Comparison of ENCODE assay signal across 9 mouse cellular contexts in genomic region chr9:70864039-70864438, GRCm38 (mm10).
A peak's percentile ranks its signal among the peaks of the same experiment; 100 is the strongest.
DNase-seq lines count a peak whose midpoint lies in the region; ATAC-seq and TF ChIP-seq lines count a peak whose summit lies in the region.
"Had no signal": no experiment of that assay in that cellular context is flagged by ENCODE, and none has a peak within 500 bp of the region (broad histone marks: within the 10 kb centered on the region; RNA-seq: fewer than 3 reads in every experiment).

No protein-coding gene starts in this region.

- no peaks in the 10 kb centered on the region for H3K9me3 ChIP-seq in kidney, embryonic 14.5 days (ENCODE audit: control insufficient read depth, low read length)
- no peaks in the 10 kb centered on the region for H3K9me3 ChIP-seq in neural tube, embryonic 14.5 days (ENCODE audit: control insufficient read depth, low read length)
- H3K9me3 ChIP-seq: G1E had no signal

- no peak for TF ChIP-seq POLR2A in thymus, adult 2 months (IDR thresholded peaks at IDR 0.05; ENCODE audit: control insufficient read depth, extremely low read depth, insufficient read depth, low read length, poor library complexity)

- peaks cover 17% of the 10 kb centered on the region for H3K4me1 ChIP-seq in kidney, embryonic 14.5 days (ENCODE audit: control insufficient read depth, insufficient read depth, low read length)
- H3K4me1 ChIP-seq in neural tube, embryonic 14.5 days (ENCODE audit: control insufficient read depth, insufficient read depth, low read length), result peaks cover 9% of the 10 kb centered on the region; the same call in 1 of the 2 replicates
- H3K4me1 ChIP-seq in thymus, adult 2 months (replicated peaks; ENCODE audit: control insufficient read depth, insufficient read depth, low read length), result no peaks in the 10 kb centered on the region

- DNase-seq in kidney, postnatal 14 days, result no peak
- DNase-seq in liver, result peak; percentile 61
- no peak for DNase-seq in left cerebral cortex, adult 8-10 months (ENCODE audit: low spot score in 2 of 2)
- DNase-seq in thymus, adult 2 months, result no peak
- DNase-seq: cerebellum, adult 2 months had no signal

- no peaks in the 10 kb centered on the region for H3K36me3 ChIP-seq in kidney, embryonic 14.5 days (ENCODE audit: control insufficient read depth, insufficient read depth, low read length)
- no peaks in the 10 kb centered on the region for H3K36me3 ChIP-seq in neural tube, embryonic 14.5 days (ENCODE audit: control insufficient read depth, insufficient read depth, low read length)
- H3K36me3 ChIP-seq in thymus, adult 2 months (ENCODE audit: control insufficient read depth, insufficient read depth, low read length), result no peaks in the 10 kb centered on the region
- H3K36me3 ChIP-seq: G1E had no signal

- H3K4me2 ChIP-seq in kidney, embryonic 14.5 days (replicated peaks; ENCODE audit: low read depth, low read length), result no peak overlapping the region
- no peak overlapping the region for H3K4me2 ChIP-seq in neural tube, embryonic 14.5 days (ENCODE audit: low read depth, low read length)

- no peak for ATAC-seq in kidney, embryonic 14.5 days (ENCODE audit: low FRiP score, low TSS enrichment)
- peak; percentile 55 for ATAC-seq in erythroblast, adult 5-6 weeks (replicated peaks; ENCODE audit: low FRiP score, poor library complexity, severe bottlenecking)
- no peak for ATAC-seq in neural tube, embryonic 14.5 days (ENCODE audit: low read depth)

- no peak overlapping the region for H3K9ac ChIP-seq in kidney, embryonic 14.5 days (ENCODE audit: low read depth, low read length)
- no peak overlapping the region for H3K9ac ChIP-seq in neural tube, embryonic 14.5 days (replicated peaks; ENCODE audit: low read depth, low read length)

- no peak for TF ChIP-seq CTCF in thymus, adult 2 months (IDR thresholded peaks at IDR 0.05; ENCODE audit: borderline replicate concordance, control insufficient read depth, extremely low read depth, insufficient read depth, low read length, poor library complexity)

- WGBS in kidney, embryonic 14.5 days, result 39% methylated on average over 8 of the region's 8 CpGs
- WGBS in neural tube, embryonic 14.5 days, result 16% methylated on average over 8 of the region's 8 CpGs
- WGBS in thymus, adult 2 months, result 87% methylated on average over 8 of the region's 8 CpGs

- no peaks in the 10 kb centered on the region for H3K27me3 ChIP-seq in kidney, embryonic 14.5 days (ENCODE audit: control insufficient read depth, insufficient read depth, low read length)
- no peaks in the 10 kb centered on the region for H3K27me3 ChIP-seq in neural tube, embryonic 14.5 days (ENCODE audit: control insufficient read depth, insufficient read depth, low read length)
- H3K27me3 ChIP-seq in thymus, adult 2 months (ENCODE audit: control insufficient read depth, insufficient read depth, low read length), result no peaks in the 10 kb centered on the region

- H3K4me3 ChIP-seq in kidney, embryonic 14.5 days (ENCODE audit: low read length), result no peak overlapping the region
- H3K4me3 ChIP-seq in neural tube, embryonic 14.5 days (ENCODE audit: low read depth, low read length), result no peak overlapping the region
- H3K4me3 ChIP-seq in thymus, adult 2 months (ENCODE audit: control insufficient read depth, insufficient read depth, low read length), result no peak overlapping the region

- H3K27ac ChIP-seq in kidney, embryonic 14.5 days (ENCODE audit: low read depth, low read length), result peak overlapping the region; percentile 80; the same call in 1 of the 2 replicates
- H3K27ac ChIP-seq in neural tube, embryonic 14.5 days (ENCODE audit: low read depth, low read length), result peak overlapping the region; percentile 24; the same call in 1 of the 2 replicates
- no peak overlapping the region for H3K27ac ChIP-seq in thymus, adult 2 months (ENCODE audit: control insufficient read depth, insufficient read depth, low read length)
